Mouse (Mus musculus) liver, adult 2 months (tissue): ENCODE data around the gene Acot3. TPM values are rescaled to one million over a fixed set of nuclear protein-coding genes. Genes with fewer than 3 reads are reported as not detected.

Experiments used
- DNase-seq: peaks from one replicate; pipeline ENCODE4 v3.0.0-alpha.2; 2011; ENCODE audit warnings: low read depth, low spot score; ENCODE audit errors: extremely low read depth
- H3K27ac ChIP-seq: fragments of 200-500 bp; replicated peaks from 2 replicates; pipeline ENCODE4 v1.5.1; 2012; ENCODE audit warnings: low read depth, mild to moderate bottlenecking, control low read depth, inconsistent platforms, low read length; ENCODE audit not compliant: insufficient read depth
- H3K27me3 ChIP-seq: fragments of 200-500 bp; 2 replicates; pipeline ENCODE4 v1.6.1; 2012; ENCODE audit warnings: mild to moderate bottlenecking, moderate library complexity, low read length, inconsistent platforms; ENCODE audit not compliant: control insufficient read depth, insufficient read depth
- H3K36me3 ChIP-seq: fragments of 200-500 bp; 2 replicates; pipeline ENCODE4 v1.6.1; 2012; ENCODE audit warnings: low read length, inconsistent platforms; ENCODE audit not compliant: control insufficient read depth, insufficient read depth
- H3K4me1 ChIP-seq: fragments of 200-500 bp; 2 replicates; pipeline ENCODE4 v1.6.1; 2011; ENCODE audit warnings: low read length; ENCODE audit not compliant: control insufficient read depth, insufficient read depth
- H3K4me3 ChIP-seq: fragments of 200-500 bp; 2 replicates; pipeline ENCODE4 v1.5.1; 2011; ENCODE audit warnings: low read depth, mild to moderate bottlenecking, control low read depth, low read length, moderate library complexity; ENCODE audit not compliant: insufficient read depth
- H3K79me2 ChIP-seq: fragments of 200-500 bp; 2 replicates; pipeline ENCODE4 v1.6.1; 2012; ENCODE audit warnings: inconsistent platforms, mild to moderate bottlenecking, low read length, moderate library complexity; ENCODE audit not compliant: control insufficient read depth, insufficient read depth
- H3K9ac ChIP-seq: fragments of 200-500 bp; 2 replicates; pipeline ENCODE4 v1.6.1; 2012; ENCODE audit warnings: low read depth, mild to moderate bottlenecking, control low read depth, inconsistent platforms, low read length
- CTCF ChIP-seq: fragments of 200-500 bp; IDR thresholded peaks from 2 replicates; pipeline ENCODE4 v1.5.1; 2011; ENCODE audit warnings: low read depth, low read length, control low read depth
- POLR2A ChIP-seq: fragments of 200-500 bp; IDR thresholded peaks from 2 replicates; pipeline ENCODE4 v1.6.1; 2011; ENCODE audit warnings: low read length, control low read depth; ENCODE audit not compliant: insufficient read depth; ENCODE audit errors: extremely low read depth
- WGBS: fragments of 180-500 bp; shearing (Covaris S2); methylation state at CpG from one replicate; pipeline ENCODE4 v1.1.7; 2018; 5-methylcytosine and 5-hydroxymethylcytosine counted together
- polyA plus RNA-seq: library from polyadenylated mRNA; depleted of rRNA; stranded (reverse); fragments of >200 nt; gene quantifications from 2 replicates; pipeline ENCODE4 v1.2.3, GENCODE M21; 2012
- total RNA-seq: library from RNA; depleted of rRNA; stranded (reverse); fragments of >200 nt; gene quantifications from 2 replicates; pipeline ENCODE4 v1.2.3, GENCODE M21; 2014

The Acot3 gene
- total and polyA plus RNA-seq, 2 experiments: 33.7 to 58.2 TPM

DNA sequence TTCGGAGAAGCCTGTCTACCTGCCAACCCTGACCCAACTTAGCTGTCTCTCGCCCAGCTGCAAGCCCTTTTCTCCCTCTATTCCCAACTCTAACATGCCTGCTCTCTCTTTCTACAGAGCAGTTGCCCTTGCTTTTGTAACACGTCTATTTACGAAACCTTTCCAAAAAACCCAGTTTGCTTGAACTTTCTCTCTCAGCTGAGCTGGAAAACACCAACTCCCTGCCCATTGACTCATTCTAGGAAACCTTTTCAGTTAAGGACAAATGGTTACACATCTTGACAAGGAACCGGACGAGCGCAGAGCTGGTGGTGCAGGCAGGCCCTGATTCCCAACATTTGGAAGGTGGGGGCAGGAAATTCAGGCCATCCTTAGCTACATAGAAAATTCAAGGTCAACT is 665 bp downstream of the Acot3 start:
- TF ChIP-seq POLR2A: no peak
- no peak for TF ChIP-seq CTCF
- H3K4me1 ChIP-seq: peaks cover 9% of the 10 kb centered on the region
- 29% methylated on average over 7 of the region's 7 CpGs for WGBS
- no peaks in the 10 kb centered on the region for H3K36me3 ChIP-seq
- H3K27me3 ChIP-seq: no peaks in the 10 kb centered on the region
- H3K9ac ChIP-seq: peak overlapping the region; percentile 36
- H3K27ac ChIP-seq: peak overlapping the region; percentile 81
- DNase-seq: peak; percentile 92
- H3K79me2 ChIP-seq: no peaks in the 10 kb centered on the region
- no peak overlapping the region for H3K4me3 ChIP-seq

DNA sequence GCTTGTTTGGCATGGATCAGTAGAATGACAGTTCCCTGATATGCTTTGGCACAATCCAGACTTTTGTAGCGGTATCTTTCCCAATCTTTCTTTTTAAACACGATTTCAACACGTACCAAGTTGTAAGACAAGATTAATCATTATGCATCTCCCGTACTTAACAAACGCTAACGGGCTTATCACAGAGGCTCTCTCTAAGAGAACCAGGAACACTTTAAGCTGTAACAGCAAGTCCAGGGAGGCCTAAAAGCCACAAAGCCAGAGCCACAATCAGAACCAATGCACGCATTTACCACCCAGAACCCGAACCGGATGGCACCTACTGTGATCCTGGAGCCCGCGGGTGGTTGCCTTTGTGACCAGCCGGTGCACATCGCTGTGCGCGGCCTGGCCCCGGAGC is 1.2 kb downstream of the Acot3 start:
- H3K4me3 ChIP-seq: peak overlapping the region; percentile 59
- DNase-seq: peak; percentile 98
- no peaks in the 10 kb centered on the region for H3K36me3 ChIP-seq
- no peaks in the 10 kb centered on the region for H3K27me3 ChIP-seq
- no peak for TF ChIP-seq CTCF
- TF ChIP-seq POLR2A: no peak
- H3K4me1 ChIP-seq: peaks cover 9% of the 10 kb centered on the region
- 6% methylated on average over 16 of the region's 16 CpGs for WGBS
- H3K9ac ChIP-seq: peak overlapping the region; percentile 62
- no peaks in the 10 kb centered on the region for H3K79me2 ChIP-seq
- peak overlapping the region; percentile 81 for H3K27ac ChIP-seq

DNA sequence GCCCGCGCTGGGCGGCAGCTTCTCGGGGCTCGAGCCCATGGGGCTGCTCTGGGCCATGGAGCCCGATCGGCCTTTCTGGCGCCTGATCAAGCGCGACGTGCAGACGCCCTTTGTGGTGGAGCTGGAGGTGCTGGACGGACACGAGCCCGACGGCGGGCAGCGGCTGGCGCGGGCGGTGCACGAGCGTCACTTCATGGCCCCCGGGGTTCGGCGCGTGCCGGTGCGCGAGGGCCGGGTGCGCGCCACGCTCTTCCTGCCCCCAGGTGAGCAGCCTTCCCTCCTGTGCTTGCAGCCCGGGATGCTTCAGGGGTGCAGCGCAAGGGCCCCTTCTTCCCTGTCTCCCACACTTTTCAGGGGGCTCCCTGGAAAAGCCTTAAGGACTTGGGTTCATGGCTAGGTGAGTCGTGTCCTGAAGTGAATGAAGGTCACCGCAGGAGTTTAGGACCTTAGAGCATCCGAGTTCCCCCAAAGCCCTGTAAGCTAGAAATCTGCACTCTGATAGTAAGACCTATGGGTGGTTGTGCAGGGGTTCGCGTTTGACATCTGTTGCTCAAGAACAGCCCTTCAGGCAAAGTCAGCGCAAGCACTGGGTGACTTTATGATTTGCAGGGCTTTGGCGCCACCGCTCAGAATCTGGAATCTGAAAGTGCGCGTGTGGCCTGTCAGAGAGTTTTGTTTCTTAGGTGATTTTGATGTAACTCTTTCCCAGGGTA is 1.9 kb downstream of the Acot3 start:
- Histone ChIP-seq H3K27ac (peak overlapping the region; percentile 55; the same call in 1 of the 2 replicates), H3K4me3 (peak overlapping the region; percentile 59)

DNA sequence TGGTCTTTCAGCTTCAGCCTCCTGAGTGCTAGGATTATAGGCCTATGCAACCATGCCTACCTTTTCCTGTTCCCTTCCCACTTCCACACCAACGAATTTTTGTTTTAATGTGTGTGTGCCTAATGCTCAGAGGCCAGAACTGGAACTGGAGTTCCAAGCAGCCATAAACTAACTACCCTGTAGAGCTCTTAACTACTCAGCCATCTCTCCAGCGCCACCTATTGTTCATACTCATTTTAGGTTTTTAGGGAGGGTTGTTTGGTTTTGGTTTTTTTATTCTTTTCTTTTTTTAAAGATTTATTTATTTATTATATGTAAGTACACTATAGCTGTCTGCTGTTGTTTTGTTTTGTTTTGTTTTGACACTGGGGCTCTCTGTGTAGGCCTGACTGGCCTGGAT is 9.0 kb downstream of the Acot3 start:
- Histone ChIP-seq H3K27me3 (no peaks in the 10 kb centered on the region), H3K4me3 (no peak overlapping the region), H3K36me3 (no peaks in the 10 kb centered on the region), H3K27ac (no peak overlapping the region), H3K4me1 (no peaks in the 10 kb centered on the region), H3K9ac (0 out of 2 replicates have a peak overlapping the region, but pooled peaks have one; percentile 34), H3K79me2 (no peaks in the 10 kb centered on the region)
- TF ChIP-seq CTCF: peak; percentile 4; the same call in 1 of the 2 replicates
- no peak for TF ChIP-seq POLR2A
- WGBS: 7% methylated on average over 2 of the region's 2 CpGs
- peak; percentile 63 for DNase-seq

More for the DNA sequence above, 1.9 kb downstream of the Acot3 start:
- DNase-seq: peak; percentile 76
- WGBS: 1% methylated on average over 40 of the region's 46 CpGs
- H3K9ac ChIP-seq: peak overlapping the region; percentile 62
- H3K79me2 ChIP-seq: no peaks in the 10 kb centered on the region
- peak; percentile 23; the same call in 1 of the 2 replicates for TF ChIP-seq CTCF
- TF ChIP-seq POLR2A: no peak
- H3K36me3 ChIP-seq: no peaks in the 10 kb centered on the region
- peaks cover 9% of the 10 kb centered on the region for H3K4me1 ChIP-seq
- no peaks in the 10 kb centered on the region for H3K27me3 ChIP-seq

DNA sequence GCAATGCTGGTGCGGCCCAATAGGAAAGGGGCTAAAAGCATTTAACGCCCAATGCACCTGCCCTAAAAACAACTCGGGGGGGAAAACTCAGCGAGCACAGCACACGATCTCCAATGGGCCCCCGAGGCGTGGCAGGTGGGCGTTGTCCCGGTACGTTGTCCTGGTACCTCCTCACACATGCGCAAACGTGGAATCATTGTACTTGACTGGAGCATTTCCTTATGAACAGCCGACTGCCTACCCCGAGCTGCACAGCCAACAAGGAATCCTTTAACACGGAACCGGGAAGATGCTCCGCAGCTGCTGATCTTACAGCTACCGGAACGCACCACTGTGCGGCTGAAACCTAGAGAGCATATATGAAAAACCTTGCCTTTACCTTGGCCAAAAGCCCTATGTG is 10.4 kb downstream of the Acot3 start:
- no peaks in the 10 kb centered on the region for H3K79me2 ChIP-seq
- WGBS: 92% methylated on average over 20 of the region's 20 CpGs

DNA sequence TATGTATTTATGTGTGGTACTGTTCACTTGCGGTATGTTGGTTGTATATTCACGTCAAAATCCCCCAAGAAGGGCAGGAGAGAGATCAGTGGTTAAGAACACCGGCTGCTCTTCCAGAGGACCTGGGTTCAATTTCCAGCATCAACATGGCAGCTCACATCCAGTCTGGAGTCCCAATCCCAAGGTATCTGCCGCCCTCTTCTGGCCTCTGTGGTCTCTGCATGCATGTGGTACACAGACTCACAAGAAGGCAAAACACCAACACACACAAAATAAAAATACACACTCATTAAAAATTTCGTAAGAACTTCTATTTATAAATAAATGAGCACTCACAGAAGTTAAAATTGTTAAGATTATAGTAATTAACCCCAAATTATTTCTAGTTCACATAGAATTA is 11.3 kb downstream of the Acot3 start:
- Histone ChIP-seq H3K4me1 (no peaks in the 10 kb centered on the region), H3K79me2 (no peaks in the 10 kb centered on the region), H3K9ac (no peak overlapping the region), H3K27me3 (no peaks in the 10 kb centered on the region), H3K27ac (no peak overlapping the region), H3K4me3 (no peak overlapping the region), H3K36me3 (no peaks in the 10 kb centered on the region)
- DNase-seq: no peak
- TF ChIP-seq POLR2A: no peak
- TF ChIP-seq CTCF: peak; percentile 55
- 74% methylated on average over 5 of the region's 5 CpGs for WGBS

More for the DNA sequence above, 10.4 kb downstream of the Acot3 start:
- Histone ChIP-seq H3K27ac (no peak overlapping the region), H3K27me3 (no peaks in the 10 kb centered on the region), H3K9ac (no peak overlapping the region), H3K4me3 (no peak overlapping the region), H3K36me3 (no peaks in the 10 kb centered on the region), H3K4me1 (no peaks in the 10 kb centered on the region)
- DNase-seq: no peak
- TF ChIP-seq POLR2A (no peak), CTCF (no peak)
